Mouse (Mus musculus) layer of hippocampus, adult 6 months (tissue): ENCODE measurements around the gene Gm2974. TPM values are rescaled to one million over a fixed set of nuclear protein-coding genes. Genes with fewer than 3 reads are reported as not detected.

Experiments
- long read RNA-seq, 2 experiments: library from polyadenylated mRNA; unstranded; transcript quantifications; one replicate each; pipeline ENCODE4 v2.0.0; 2019 to 2020
- polyA plus RNA-seq: library from polyadenylated mRNA; unstranded; fragments of <200 nt; fragmentation: Nextera tagmentation; gene quantifications from 2 replicates; pipeline ENCODE4 v1.2.3, GENCODE M21; 2021

Gene Gm2974
- polyA plus RNA-seq = 1.5 TPM in 2 replicates
- long read RNA-seq, experiment 1, partial matches to known transcripts = 0 of 4 reads
- long read RNA-seq, experiment 1, other reads (novel, unspliced or antisense) = 4 of 4 reads
- long read RNA-seq, experiment 2, partial matches to known transcripts = 1 of 6 reads
- long read RNA-seq, experiment 2, other reads (novel, unspliced or antisense) = 5 of 6 reads

GRCm38 (mm10) chr14:4182491-4183210 lies at the start of gene Gm2974:
Gene Gm2974, plus strand, starts transcription at chr14:4182576.

GRCm38 (mm10) chr14:4164730-4165129 lies 17.6 kb upstream of the Gm2974 start, which contains the start of gene Gm3127:
Gene Gm3127, plus strand, starts transcription at chr14:4165030.

GRCm38 (mm10) chr14:4249331-4249730 lies 67.0 kb downstream of the Gm2974 start, which contains the start of gene Gm3138:
Gene Gm3138, plus strand, starts transcription at chr14:4249631.

Other genes with a start within 250 kb of the Gm2974 start
- not detected in 2 replicates for gene Gm3095, start 219.0 kb upstream of the Gm2974 start, polyA plus RNA-seq
- gene Gm3099, start 184.2 kb upstream of the Gm2974 start, polyA plus RNA-seq = not detected in 2 replicates
- 0.14 and 0.20 TPM in 2 replicates for gene Gm5796, start 158.6 kb upstream of the Gm2974 start, polyA plus RNA-seq
- gene Gm3115, start 98.5 kb upstream of the Gm2974 start, polyA plus RNA-seq = not detected in 2 replicates
- 0.30 TPM in 1 of 2 replicates, not detected in the other for gene Gm8108, start 72.0 kb upstream of the Gm2974 start, polyA plus RNA-seq
- gene Gm3127, start 17.5 kb upstream of the Gm2974 start, polyA plus RNA-seq = not detected in 2 replicates
- gene Gm3138, start 67.1 kb downstream of the Gm2974 start, polyA plus RNA-seq = not detected in 2 replicates
- not detected in 2 replicates for gene Gm3149, start 134.7 kb downstream of the Gm2974 start, polyA plus RNA-seq
- gene 2610042L04Rik, start 152.2 kb downstream of the Gm2974 start, polyA plus RNA-seq = 0.44 and 0.53 TPM in 2 replicates
- gene Gm3159, start 214.9 kb downstream of the Gm2974 start, polyA plus RNA-seq = not detected in 2 replicates
- gene Gm3164, start 232.9 kb downstream of the Gm2974 start, polyA plus RNA-seq = 0.25 and 0.33 TPM in 2 replicates
- gene Gm3173, start 248.4 kb downstream of the Gm2974 start, polyA plus RNA-seq = not detected in 2 replicates